Mouse (Mus musculus) stomach, postnatal 0 days (tissue): ENCODE measurements around the gene Psmd11.

Experiments used
- CTCF ChIP-seq: IDR thresholded peaks from 2 replicates; pipeline ENCODE4 v1.5.1; 2016; ENCODE audit warnings: antibody characterized with exemption, low read depth, mild to moderate bottlenecking, moderate library complexity
- EP300 ChIP-seq: optimal IDR thresholded peaks from 2 replicates; pipeline ENCODE3; 2016; ENCODE audit warnings: antibody characterized with exemption

DNA sequence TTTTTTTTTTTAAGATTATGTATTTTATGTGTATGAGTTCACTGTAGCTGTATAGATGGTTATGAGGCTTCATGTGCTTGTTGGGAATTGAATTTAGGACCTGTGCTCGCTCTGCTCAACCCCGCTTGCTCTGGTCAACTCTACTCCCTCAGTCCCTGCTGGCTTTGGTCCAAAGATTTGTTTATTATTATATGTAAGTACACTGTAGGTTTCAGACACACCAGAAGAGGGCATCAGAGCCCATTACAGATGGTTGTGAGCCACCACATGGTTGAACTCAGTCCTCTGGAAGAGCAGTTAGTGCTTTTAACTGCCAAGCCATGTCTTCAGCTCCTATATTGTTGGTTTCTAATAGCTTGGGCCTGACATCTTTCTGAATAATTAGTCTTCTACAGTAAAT is 21.4 kb downstream of the Psmd11 start:
- TF ChIP-seq CTCF (peak; percentile 22; the same call in 1 of the 2 replicates), EP300 (no peak)
